Mouse (Mus musculus): ENCODE results near the gene Kcnip3. TPM values are rescaled to one million over a fixed set of nuclear protein-coding genes. Genes with fewer than 3 reads are reported as not detected.
A peak's percentile ranks its signal among the peaks of the same experiment; 100 is the strongest.

Kcnip3 gene
- polyA plus RNA-seq, 1 experiment from 2014 or later: 4.8 TPM

GRCm38 (mm10) chr2:127453141-127453540 is 68.8 kb downstream of the Kcnip3 start:
- no peak overlapping the region for H3K4me2 ChIP-seq
- H3K9me3 ChIP-seq: no peaks in the 10 kb centered on the region
- H3K27me3 ChIP-seq: peaks cover 47% of the 10 kb centered on the region
- H3K4me3 ChIP-seq: no peak overlapping the region
- no peaks in the 10 kb centered on the region for H3K36me3 ChIP-seq
- no peaks in the 10 kb centered on the region for H3K4me1 ChIP-seq (replicated peaks)
- no peak overlapping the region for H3K9ac ChIP-seq
- H3K27ac ChIP-seq: no peak overlapping the region
- WGBS: 82% methylated on average over 9 of the region's 9 CpGs
- ATAC-seq (ENCODE audit: low FRiP score): no peak

DNA sequence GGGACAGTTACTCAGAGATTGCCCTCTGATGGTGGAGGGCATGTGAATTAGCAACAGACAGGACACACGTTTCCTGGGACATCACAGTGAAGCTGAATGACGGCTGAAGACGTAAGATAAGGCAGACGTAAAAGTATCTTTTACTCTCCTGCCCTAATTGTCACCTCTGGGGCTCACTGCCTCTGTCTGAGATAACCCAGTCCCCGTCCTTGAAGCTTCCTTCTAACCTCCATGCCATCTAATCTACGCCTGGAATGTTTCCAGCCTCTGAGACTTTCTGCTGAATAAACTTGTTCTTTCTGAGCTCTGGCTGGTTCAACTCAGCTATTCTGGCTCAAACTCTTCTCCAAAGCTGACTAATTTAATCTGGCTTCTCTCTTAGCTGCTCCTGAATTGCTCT is 70.1 kb downstream of the Kcnip3 start:
- no peak for ATAC-seq (ENCODE audit: low FRiP score)
- no peaks in the 10 kb centered on the region for H3K9me3 ChIP-seq
- peaks cover 58% of the 10 kb centered on the region for H3K27me3 ChIP-seq
- H3K9ac ChIP-seq: no peak overlapping the region
- H3K4me2 ChIP-seq: no peak overlapping the region
- H3K36me3 ChIP-seq: no peaks in the 10 kb centered on the region
- no peak overlapping the region for H3K4me3 ChIP-seq
- 62% methylated on average over 6 of the region's 6 CpGs for WGBS
- no peak overlapping the region for H3K27ac ChIP-seq
- H3K4me1 ChIP-seq (replicated peaks): no peaks in the 10 kb centered on the region

- 45% methylated on average over 7 of the region's 7 CpGs for WGBS
- H3K4me2 ChIP-seq: no peak overlapping the region
- no peak for ATAC-seq (ENCODE audit: low FRiP score)
- H3K27ac ChIP-seq: no peak overlapping the region
- no peaks in the 10 kb centered on the region for H3K9me3 ChIP-seq
- peaks cover 2% of the 10 kb centered on the region for H3K4me1 ChIP-seq (replicated peaks)
- H3K27me3 ChIP-seq: peaks cover 56% of the 10 kb centered on the region
- H3K4me3 ChIP-seq: no peak overlapping the region
- H3K36me3 ChIP-seq: no peaks in the 10 kb centered on the region
- no peak overlapping the region for H3K9ac ChIP-seq
Observed at GRCm38 (mm10) chr2:127449691-127450090, 72.2 kb downstream of the Kcnip3 start.

DNA sequence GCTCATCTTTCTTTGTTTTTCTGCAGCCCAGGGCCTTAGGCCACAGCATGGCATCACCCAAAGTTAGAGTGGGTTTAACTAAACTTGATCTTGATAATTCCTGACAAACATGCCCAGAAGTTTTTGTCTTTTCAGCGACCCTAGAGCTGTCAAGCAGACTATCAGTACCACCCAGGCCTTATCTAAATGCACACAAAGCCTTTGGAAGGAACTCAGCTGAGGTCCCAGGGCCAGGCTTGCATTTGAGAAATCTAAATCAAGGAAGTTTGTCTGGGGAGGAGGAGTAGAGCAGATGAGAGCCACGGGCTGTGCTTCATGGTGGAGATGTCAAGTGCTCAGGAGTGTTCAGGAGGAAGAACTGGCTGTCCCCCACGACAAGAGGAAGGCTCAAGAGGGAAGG is 75.0 kb downstream of the Kcnip3 start:
- ATAC-seq (ENCODE audit: low FRiP score): no peak
- WGBS: 49% methylated on average over 3 of the region's 3 CpGs
- H3K4me3 ChIP-seq: no peak overlapping the region

DNA sequence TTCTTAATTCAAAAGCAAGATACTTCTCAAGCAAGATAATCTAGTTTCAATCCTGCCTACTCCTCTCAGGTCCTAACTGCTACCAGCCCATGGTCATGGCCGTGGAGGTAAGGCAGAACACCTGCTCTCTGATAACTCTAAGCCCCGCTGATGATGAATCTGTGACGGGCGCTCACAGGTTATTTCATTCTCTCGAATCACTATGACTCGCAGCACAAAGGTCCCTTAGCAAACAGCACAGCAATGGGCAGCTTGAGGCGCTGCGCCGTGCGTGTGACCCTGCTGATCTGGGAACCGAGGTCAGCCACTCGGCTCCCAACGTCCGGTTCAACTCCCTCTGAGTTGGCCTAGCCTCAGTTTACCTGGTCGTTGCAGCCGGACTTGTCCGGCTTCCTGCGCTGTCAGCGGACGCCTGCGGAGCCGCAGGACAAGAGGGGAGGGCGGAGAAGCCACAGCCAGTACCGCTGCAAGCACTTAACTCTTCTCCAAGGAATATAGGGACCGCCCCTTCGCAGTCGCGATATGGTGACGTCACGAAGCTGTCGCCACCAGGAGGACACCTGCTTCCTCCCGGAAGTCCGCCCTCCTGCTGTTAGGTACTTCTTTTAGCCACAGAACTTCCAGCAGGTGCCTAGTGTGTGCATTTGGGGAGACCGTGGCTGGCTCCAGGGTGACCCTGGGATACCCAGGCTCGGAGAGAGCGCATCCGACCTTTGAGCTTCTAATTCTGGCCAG is 77.7 kb downstream of the Kcnip3 start, which contains the start of gene Fahd2a:
Gene Fahd2a (minus strand): TSS at position 511 of the 735 bp plus-strand sequence.
- Histone ChIP-seq H3K4me3 (peak within 1 kb of the TSS; percentile 86), H3K27me3 (peaks cover 20% of the 10 kb centered on the region), H3K9ac (peak within 1 kb of the TSS; percentile 82), H3K27ac (peak within 1 kb of the TSS; percentile 59), H3K4me2 (peak within 1 kb of the TSS; percentile 71), H3K36me3 (peaks cover 27% of the 10 kb centered on the region), H3K4me1 (replicated peaks) (peaks cover 32% of the 10 kb centered on the region), H3K9me3 (no peaks in the 10 kb centered on the region)
- WGBS: 4% methylated on average over 37 of the region's 37 CpGs
- ATAC-seq (ENCODE audit: low FRiP score): peak; percentile 93

More for the DNA sequence above, 75.0 kb downstream of the Kcnip3 start:
- H3K4me2 ChIP-seq: no peak overlapping the region
- peaks cover 38% of the 10 kb centered on the region for H3K27me3 ChIP-seq
- no peak overlapping the region for H3K9ac ChIP-seq
- H3K9me3 ChIP-seq: no peaks in the 10 kb centered on the region
- no peak overlapping the region for H3K27ac ChIP-seq
- peaks cover 26% of the 10 kb centered on the region for H3K4me1 ChIP-seq (replicated peaks)
- H3K36me3 ChIP-seq: peaks cover under 1% of the 10 kb centered on the region; the same call in 1 of the 2 replicates

- Histone ChIP-seq H3K9ac (no peak overlapping the region), H3K4me1 (replicated peaks) (peaks cover 14% of the 10 kb centered on the region), H3K27me3 (no peaks in the 10 kb centered on the region), H3K27ac (no peak overlapping the region), H3K36me3 (peaks cover 83% of the 10 kb centered on the region), H3K4me3 (no peak overlapping the region), H3K9me3 (no peaks in the 10 kb centered on the region), H3K4me2 (no peak overlapping the region)
- 94% methylated on average over 5 of the region's 5 CpGs for WGBS
- no peak for ATAC-seq (ENCODE audit: low FRiP score)
Observed at GRCm38 (mm10) chr2:127437697-127438096, 84.2 kb downstream of the Kcnip3 start.

GRCm38 (mm10) chr2:127435554-127435953 is 86.3 kb downstream of the Kcnip3 start:
- H3K27me3 ChIP-seq: no peaks in the 10 kb centered on the region
- no peak overlapping the region for H3K4me3 ChIP-seq
- H3K9me3 ChIP-seq: no peaks in the 10 kb centered on the region
- H3K4me1 ChIP-seq (replicated peaks): no peaks in the 10 kb centered on the region
- no peak overlapping the region for H3K4me2 ChIP-seq
- no peak overlapping the region for H3K27ac ChIP-seq
- peaks cover 74% of the 10 kb centered on the region for H3K36me3 ChIP-seq
- WGBS: 98% methylated on average over 2 of the region's 2 CpGs
- ATAC-seq (ENCODE audit: low FRiP score): no peak
- H3K9ac ChIP-seq: no peak overlapping the region

DNA sequence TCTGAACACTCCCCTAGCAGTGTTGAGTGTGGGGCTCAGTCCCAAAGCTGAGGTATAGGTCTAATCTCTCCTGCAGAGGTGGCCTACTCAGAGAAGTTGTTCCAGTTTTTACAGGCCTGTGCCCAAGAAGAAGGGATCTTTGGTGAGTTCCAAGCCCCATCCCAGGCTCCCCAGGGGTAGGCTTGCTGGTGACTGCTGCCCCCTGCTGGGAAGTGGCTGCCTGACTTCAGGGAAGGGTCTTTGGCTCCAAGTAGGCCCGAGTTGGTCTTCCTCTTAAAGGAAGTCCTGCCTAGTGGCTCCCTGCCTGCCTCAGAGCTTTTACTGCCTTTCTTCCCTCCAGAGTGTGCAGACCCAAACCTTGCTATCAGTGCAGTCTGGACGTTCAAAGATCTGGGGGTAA is 86.8 kb downstream of the Kcnip3 start:
- Histone ChIP-seq H3K36me3 (peaks cover 70% of the 10 kb centered on the region), H3K4me2 (no peak overlapping the region), H3K9me3 (no peaks in the 10 kb centered on the region), H3K27ac (no peak overlapping the region), H3K27me3 (no peaks in the 10 kb centered on the region), H3K9ac (no peak overlapping the region), H3K4me1 (replicated peaks) (no peaks in the 10 kb centered on the region), H3K4me3 (no peak overlapping the region)
- WGBS: 47% methylated on average over 2 of the region's 2 CpGs
- no peak for ATAC-seq (ENCODE audit: low FRiP score)

GRCm38 (mm10) chr2:127433487-127434295 is 88.2 kb downstream of the Kcnip3 start:
- no peak for ATAC-seq (ENCODE audit: low FRiP score)
- no peak overlapping the region for H3K9ac ChIP-seq
- no peaks in the 10 kb centered on the region for H3K9me3 ChIP-seq
- 85% methylated on average over 9 of the region's 9 CpGs for WGBS
- no peaks in the 10 kb centered on the region for H3K4me1 ChIP-seq (replicated peaks)
- no peaks in the 10 kb centered on the region for H3K27me3 ChIP-seq
- no peak overlapping the region for H3K27ac ChIP-seq
- H3K36me3 ChIP-seq: peaks cover 56% of the 10 kb centered on the region
- H3K4me2 ChIP-seq: no peak overlapping the region
- H3K4me3 ChIP-seq: no peak overlapping the region

DNA sequence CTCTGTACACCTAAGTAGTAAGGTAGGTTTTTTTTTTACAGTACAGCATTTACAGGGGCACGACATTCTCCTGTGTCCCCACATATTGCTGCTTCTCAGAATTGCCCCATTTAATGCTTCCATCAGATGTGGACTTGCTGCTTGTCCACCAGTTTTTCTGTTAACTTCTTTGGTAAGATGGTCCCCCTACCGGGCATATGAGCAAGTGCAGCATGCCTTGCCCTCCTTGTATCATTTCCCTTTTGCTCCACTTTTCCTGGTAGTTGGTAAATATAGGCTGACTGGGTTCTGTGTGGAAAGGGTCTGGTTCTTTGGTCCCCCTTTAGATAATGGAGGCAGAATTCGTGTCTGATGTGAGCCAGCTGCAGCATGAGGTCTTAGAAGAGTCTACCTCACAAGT is 91.7 kb downstream of the Kcnip3 start:
- H3K27me3 ChIP-seq: no peaks in the 10 kb centered on the region
- no peak overlapping the region for H3K4me3 ChIP-seq
- no peak for ATAC-seq (ENCODE audit: low FRiP score)
- no peaks in the 10 kb centered on the region for H3K4me1 ChIP-seq (replicated peaks)
- no peaks in the 10 kb centered on the region for H3K9me3 ChIP-seq
- WGBS: 25% methylated on average over 3 of the region's 3 CpGs
- H3K36me3 ChIP-seq: peaks cover 24% of the 10 kb centered on the region
- H3K27ac ChIP-seq: no peak overlapping the region
- H3K4me2 ChIP-seq: no peak overlapping the region
- no peak overlapping the region for H3K9ac ChIP-seq

DNA sequence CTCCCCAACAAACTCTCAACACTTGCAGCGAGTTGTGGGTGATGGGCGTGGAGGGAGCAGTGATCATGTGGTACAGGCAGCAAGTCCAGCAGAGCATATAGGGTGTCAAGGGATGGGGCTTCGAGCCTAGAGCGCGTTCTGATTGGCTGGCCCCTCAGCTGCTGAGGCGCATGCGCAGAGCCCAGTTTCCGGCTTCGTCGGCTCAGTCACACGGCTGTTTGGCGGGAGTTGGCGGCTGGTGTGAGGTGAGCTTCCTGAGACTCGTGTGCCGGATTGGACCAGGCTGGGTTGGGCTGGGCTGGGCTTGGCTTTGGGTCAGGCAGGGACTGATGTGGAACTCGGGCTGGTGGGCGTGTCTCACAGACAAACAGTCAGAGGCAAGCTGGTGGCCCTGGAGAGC is 96.9 kb downstream of the Kcnip3 start, which contains the start of gene Gpat2:
Gene Gpat2 (plus strand): TSS at position 223 of the 400 bp plus-strand sequence.
- H3K9me3 ChIP-seq: no peaks in the 10 kb centered on the region
- ATAC-seq (ENCODE audit: low FRiP score): no peak
- no peaks in the 10 kb centered on the region for H3K4me1 ChIP-seq (replicated peaks)
- no peak within 1 kb of the TSS for H3K9ac ChIP-seq
- no peaks in the 10 kb centered on the region for H3K27me3 ChIP-seq
- WGBS: 86% methylated on average over 17 of the region's 17 CpGs
- H3K4me2 ChIP-seq: no peak within 1 kb of the TSS
- H3K4me3 ChIP-seq: no peak within 1 kb of the TSS
- no peak within 1 kb of the TSS for H3K27ac ChIP-seq
- no peaks in the 10 kb centered on the region for H3K36me3 ChIP-seq

DNA sequence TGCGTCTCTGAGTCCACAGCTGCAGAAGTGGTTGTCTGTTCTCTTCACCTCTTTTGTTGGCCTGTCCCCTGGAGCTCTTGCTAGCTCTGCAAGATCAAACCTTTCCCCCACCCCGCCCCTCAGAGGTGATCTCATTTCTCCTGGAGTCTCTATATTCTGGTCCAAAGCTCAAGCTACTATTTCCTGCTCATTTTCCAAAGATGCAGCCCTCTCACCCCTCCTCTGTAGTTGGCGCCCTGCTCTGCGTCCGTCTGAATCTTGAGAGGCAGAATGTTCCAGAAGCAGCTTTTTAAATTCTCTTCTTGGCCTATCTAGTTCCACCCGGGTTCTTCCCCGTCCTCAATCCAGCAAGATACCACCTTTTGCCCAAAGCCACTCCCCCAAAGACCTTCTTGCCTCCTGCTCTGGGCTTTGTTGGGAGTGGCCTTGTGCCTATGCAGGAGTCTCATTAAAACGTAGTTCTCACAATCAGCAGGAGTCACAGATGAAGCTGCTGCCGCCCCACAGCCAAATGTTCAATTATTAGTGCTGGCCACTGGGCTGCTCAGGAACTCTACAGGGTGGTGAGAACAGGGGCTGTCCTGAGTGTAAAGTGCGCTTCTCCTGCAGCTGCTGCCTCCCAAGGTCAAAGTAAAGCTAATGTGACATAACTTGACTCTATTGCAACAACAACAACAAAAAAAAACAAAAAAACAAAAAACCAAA is 103.5 kb downstream of the Kcnip3 start:
- 0 out of 2 replicates have a peak, but pooled peaks cover 5% of the 10 kb centered on the region for H3K27me3 ChIP-seq
- H3K4me1 ChIP-seq (replicated peaks): no peaks in the 10 kb centered on the region
- no peaks in the 10 kb centered on the region for H3K9me3 ChIP-seq
- no peak overlapping the region for H3K4me2 ChIP-seq
- ATAC-seq (ENCODE audit: low FRiP score): no peak
- 78% methylated on average over 10 of the region's 10 CpGs for WGBS
- no peak overlapping the region for H3K27ac ChIP-seq
- H3K9ac ChIP-seq: no peak overlapping the region
- no peaks in the 10 kb centered on the region for H3K36me3 ChIP-seq
- H3K4me3 ChIP-seq: no peak overlapping the region

Data from hindbrain, embryonic 13.5 days (tissue).